Mouse (Mus musculus): Measurements from ENCODE around the gene Chst15. TPM values are rescaled to one million over a fixed set of nuclear protein-coding genes. Genes with fewer than 3 reads are reported as not detected.

The Chst15 gene
- polyA plus RNA-seq, 1 experiment: 1.8 TPM

GRCm38 (mm10) chr7:132234250-132234649 lies 82.8 kb downstream of the Chst15 start:
- H3K27me3 ChIP-seq (ENCODE audit: control insufficient read depth, insufficient read depth, low read length): no peaks in the 10 kb centered on the region
- H3K4me3 ChIP-seq (ENCODE audit: control insufficient read depth, low read depth, low read length): no peak overlapping the region
- TF ChIP-seq POLR2A (IDR thresholded peaks at IDR 0.05; ENCODE audit: control insufficient read depth, low read depth, low read length) (no peak), CTCF (IDR thresholded peaks at IDR 0.05; ENCODE audit: control insufficient read depth, insufficient read depth, insufficient replicate concordance, low read depth, low read length) (no peak)
- H3K4me1 ChIP-seq (ENCODE audit: control insufficient read depth, insufficient read depth, low read length): no peaks in the 10 kb centered on the region; the same call in 1 of the 2 replicates
- no peak overlapping the region for H3K27ac ChIP-seq (ENCODE audit: control insufficient read depth, insufficient read depth, low read depth, low read length)
- no peaks in the 10 kb centered on the region for H3K36me3 ChIP-seq (ENCODE audit: control insufficient read depth, insufficient read depth, low read length)

DNA sequence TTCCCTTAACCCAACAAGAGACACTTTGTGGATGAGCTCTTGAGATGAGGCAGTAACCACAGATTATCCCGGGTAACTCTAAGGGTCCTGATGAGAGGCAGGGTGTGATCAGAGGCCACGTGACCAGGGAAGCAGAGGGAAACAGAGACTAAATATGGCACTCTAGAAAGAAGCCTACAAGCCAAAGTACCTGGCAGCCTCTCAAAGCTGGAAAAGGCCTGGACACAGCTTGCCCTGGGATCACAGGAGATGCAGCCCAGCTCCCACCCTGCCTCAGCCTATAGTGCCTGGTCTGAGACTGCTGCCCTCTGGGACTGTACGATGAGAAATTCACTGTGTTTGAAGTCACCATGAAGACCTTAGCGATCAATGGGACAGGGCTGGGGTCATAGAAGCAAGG lies 83.3 kb downstream of the Chst15 start:
- no peak for TF ChIP-seq CTCF (IDR thresholded peaks at IDR 0.05; ENCODE audit: control insufficient read depth, insufficient read depth, insufficient replicate concordance, low read depth, low read length)
- TF ChIP-seq POLR2A (IDR thresholded peaks at IDR 0.05; ENCODE audit: control insufficient read depth, low read depth, low read length): no peak
- no peaks in the 10 kb centered on the region for H3K36me3 ChIP-seq (ENCODE audit: control insufficient read depth, insufficient read depth, low read length)

GRCm38 (mm10) chr7:132232937-132233336 lies 84.1 kb downstream of the Chst15 start:
- no peaks in the 10 kb centered on the region; the same call in 1 of the 2 replicates for H3K4me1 ChIP-seq (ENCODE audit: control insufficient read depth, insufficient read depth, low read length)
- H3K27ac ChIP-seq (ENCODE audit: control insufficient read depth, insufficient read depth, low read depth, low read length): no peak overlapping the region
- TF ChIP-seq POLR2A (IDR thresholded peaks at IDR 0.05; ENCODE audit: control insufficient read depth, low read depth, low read length): no peak
- no peak for TF ChIP-seq CTCF (IDR thresholded peaks at IDR 0.05; ENCODE audit: control insufficient read depth, insufficient read depth, insufficient replicate concordance, low read depth, low read length)
- no peak overlapping the region for H3K4me3 ChIP-seq (ENCODE audit: control insufficient read depth, low read depth, low read length)
- no peaks in the 10 kb centered on the region for H3K27me3 ChIP-seq (ENCODE audit: control insufficient read depth, insufficient read depth, low read length)
- no peaks in the 10 kb centered on the region for H3K36me3 ChIP-seq (ENCODE audit: control insufficient read depth, insufficient read depth, low read length)

More for the DNA sequence above, 83.3 kb downstream of the Chst15 start:
- H3K27me3 ChIP-seq (ENCODE audit: control insufficient read depth, insufficient read depth, low read length): no peaks in the 10 kb centered on the region
- no peaks in the 10 kb centered on the region; the same call in 1 of the 2 replicates for H3K4me1 ChIP-seq (ENCODE audit: control insufficient read depth, insufficient read depth, low read length)
- H3K27ac ChIP-seq (ENCODE audit: control insufficient read depth, insufficient read depth, low read depth, low read length): no peak overlapping the region
- no peak overlapping the region for H3K4me3 ChIP-seq (ENCODE audit: control insufficient read depth, low read depth, low read length)

- Histone ChIP-seq H3K36me3 (ENCODE audit: control insufficient read depth, insufficient read depth, low read length) (no peaks in the 10 kb centered on the region), H3K27ac (ENCODE audit: control insufficient read depth, insufficient read depth, low read depth, low read length) (no peak overlapping the region), H3K4me3 (ENCODE audit: control insufficient read depth, low read depth, low read length) (no peak overlapping the region), H3K27me3 (ENCODE audit: control insufficient read depth, insufficient read depth, low read length) (no peaks in the 10 kb centered on the region), H3K4me1 (ENCODE audit: control insufficient read depth, insufficient read depth, low read length) (no peaks in the 10 kb centered on the region; the same call in 1 of the 2 replicates)
- TF ChIP-seq CTCF (IDR thresholded peaks at IDR 0.05; ENCODE audit: control insufficient read depth, insufficient read depth, insufficient replicate concordance, low read depth, low read length) (no peak), POLR2A (IDR thresholded peaks at IDR 0.05; ENCODE audit: control insufficient read depth, low read depth, low read length) (no peak)
These were observed 85.6 kb downstream of the Chst15 start for GRCm38 (mm10) chr7:132231476-132231875.

GRCm38 (mm10) chr7:132230961-132231360 lies 86.1 kb downstream of the Chst15 start:
- Histone ChIP-seq H3K4me3 (ENCODE audit: control insufficient read depth, low read depth, low read length) (no peak overlapping the region), H3K27me3 (ENCODE audit: control insufficient read depth, insufficient read depth, low read length) (no peaks in the 10 kb centered on the region), H3K36me3 (ENCODE audit: control insufficient read depth, insufficient read depth, low read length) (no peaks in the 10 kb centered on the region), H3K4me1 (ENCODE audit: control insufficient read depth, insufficient read depth, low read length) (no peaks in the 10 kb centered on the region; the same call in 1 of the 2 replicates), H3K27ac (ENCODE audit: control insufficient read depth, insufficient read depth, low read depth, low read length) (no peak overlapping the region)
- no peak for TF ChIP-seq CTCF (IDR thresholded peaks at IDR 0.05; ENCODE audit: control insufficient read depth, insufficient read depth, insufficient replicate concordance, low read depth, low read length)
- no peak for TF ChIP-seq POLR2A (IDR thresholded peaks at IDR 0.05; ENCODE audit: control insufficient read depth, low read depth, low read length)

GRCm38 (mm10) chr7:132227075-132227640 lies 89.9 kb downstream of the Chst15 start:
- Histone ChIP-seq H3K27ac (ENCODE audit: control insufficient read depth, insufficient read depth, low read depth, low read length) (no peak overlapping the region), H3K4me3 (ENCODE audit: control insufficient read depth, low read depth, low read length) (no peak overlapping the region), H3K4me1 (ENCODE audit: control insufficient read depth, insufficient read depth, low read length) (no peaks in the 10 kb centered on the region), H3K36me3 (ENCODE audit: control insufficient read depth, insufficient read depth, low read length) (no peaks in the 10 kb centered on the region), H3K27me3 (ENCODE audit: control insufficient read depth, insufficient read depth, low read length) (no peaks in the 10 kb centered on the region)
- TF ChIP-seq POLR2A (IDR thresholded peaks at IDR 0.05; ENCODE audit: control insufficient read depth, low read depth, low read length): no peak
- TF ChIP-seq CTCF (IDR thresholded peaks at IDR 0.05; ENCODE audit: control insufficient read depth, insufficient read depth, insufficient replicate concordance, low read depth, low read length): no peak

- H3K4me3 ChIP-seq (ENCODE audit: control insufficient read depth, low read depth, low read length): no peak overlapping the region
- no peaks in the 10 kb centered on the region for H3K4me1 ChIP-seq (ENCODE audit: control insufficient read depth, insufficient read depth, low read length)
- no peaks in the 10 kb centered on the region for H3K36me3 ChIP-seq (ENCODE audit: control insufficient read depth, insufficient read depth, low read length)
- TF ChIP-seq CTCF (IDR thresholded peaks at IDR 0.05; ENCODE audit: control insufficient read depth, insufficient read depth, insufficient replicate concordance, low read depth, low read length): peak; percentile 62; the same call in 1 of the 2 replicates
- no peak for TF ChIP-seq POLR2A (IDR thresholded peaks at IDR 0.05; ENCODE audit: control insufficient read depth, low read depth, low read length)
- no peak overlapping the region for H3K27ac ChIP-seq (ENCODE audit: control insufficient read depth, insufficient read depth, low read depth, low read length)
- H3K27me3 ChIP-seq (ENCODE audit: control insufficient read depth, insufficient read depth, low read length): no peaks in the 10 kb centered on the region
These were observed 90.5 kb downstream of the Chst15 start for GRCm38 (mm10) chr7:132226379-132227074.
